Mouse (Mus musculus): ENCODE data around the gene Hhatl. TPM values are rescaled to one million over a fixed set of nuclear protein-coding genes. Genes with fewer than 3 reads are reported as not detected.

The Hhatl gene
- polyA plus RNA-seq, 1 experiment from 2014 or later: 0.16 TPM

DNA sequence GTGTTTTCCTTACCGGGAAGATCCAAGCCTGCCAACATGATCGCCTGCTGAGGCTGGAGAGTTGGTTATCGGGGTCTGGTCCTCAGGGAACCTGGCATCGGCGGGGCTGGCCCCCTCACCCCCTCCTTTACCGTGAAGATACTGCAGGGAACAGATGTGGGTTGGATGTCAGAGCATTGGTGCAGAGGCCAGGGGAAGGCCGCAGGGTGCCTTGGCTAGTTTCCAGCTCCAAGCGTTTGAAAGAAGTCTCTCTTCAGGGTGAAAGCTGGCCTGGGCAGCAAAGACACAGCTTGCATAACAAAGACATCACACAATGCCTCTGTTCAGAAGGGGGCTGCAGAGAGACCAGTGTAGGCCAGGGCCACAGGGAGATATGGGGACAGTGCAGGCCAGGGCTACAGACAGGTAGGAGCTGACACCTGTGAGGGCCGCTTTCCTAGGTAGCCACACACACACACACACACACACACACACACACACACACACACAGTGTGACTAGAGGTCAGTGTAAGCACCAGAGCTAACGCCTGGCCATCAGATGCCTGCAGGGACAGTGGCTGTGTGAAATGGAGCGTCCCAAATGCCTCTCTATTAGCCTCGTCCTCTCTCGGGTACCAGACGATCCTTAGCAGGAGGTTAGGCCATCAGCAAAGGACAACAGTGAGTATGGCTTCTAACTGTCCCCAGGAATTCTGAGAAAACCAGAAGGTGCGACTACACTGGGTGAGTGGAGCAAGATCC is 17.9 kb upstream of the Hhatl start:
- ATAC-seq: peak; percentile 73
- Histone ChIP-seq H3K4me2 (ENCODE audit: low read length) (no peak overlapping the region), H3K9me3 (replicated peaks; ENCODE audit: control insufficient read depth, low read length, poor library complexity, severe bottlenecking) (no peaks in the 10 kb centered on the region), H3K36me3 (ENCODE audit: control insufficient read depth, insufficient read depth, low read length) (no peaks in the 10 kb centered on the region), H3K9ac (ENCODE audit: low read depth, low read length) (no peak overlapping the region), H3K4me1 (ENCODE audit: control insufficient read depth, insufficient read depth, low read length) (peaks cover 9% of the 10 kb centered on the region; the same call in 1 of the 2 replicates), H3K27ac (ENCODE audit: low read length) (no peak overlapping the region), H3K27me3 (ENCODE audit: control insufficient read depth, insufficient read depth, low read depth, low read length) (no peaks in the 10 kb centered on the region), H3K4me3 (ENCODE audit: low read depth, low read length) (no peak overlapping the region)
- WGBS: 13% methylated on average over 15 of the region's 15 CpGs

DNA sequence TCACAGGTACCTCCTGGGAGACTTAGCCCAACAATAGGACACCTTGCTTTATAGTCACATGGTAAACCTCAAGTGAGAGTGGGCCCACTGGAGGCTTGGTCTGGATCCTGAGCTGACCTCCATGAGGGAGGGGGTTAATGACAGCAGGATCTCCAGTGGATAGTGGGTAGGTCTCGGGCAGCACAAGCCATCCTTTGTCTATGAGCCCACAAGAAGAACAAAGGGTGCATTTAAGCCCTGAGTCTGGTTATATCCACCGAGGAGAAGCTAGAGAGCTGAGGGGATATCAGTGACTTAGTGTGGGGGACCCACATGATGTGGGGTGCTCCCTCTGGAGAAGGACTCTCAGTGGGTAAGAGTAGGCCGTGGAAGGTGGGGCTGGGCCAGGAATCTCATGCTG is 16.2 kb upstream of the Hhatl start:
- 48% methylated on average over 3 of the region's 3 CpGs for WGBS
- Histone ChIP-seq H3K9me3 (replicated peaks; ENCODE audit: control insufficient read depth, low read length, poor library complexity, severe bottlenecking) (no peaks in the 10 kb centered on the region), H3K27ac (ENCODE audit: low read length) (no peak overlapping the region), H3K36me3 (ENCODE audit: control insufficient read depth, insufficient read depth, low read length) (no peaks in the 10 kb centered on the region), H3K9ac (ENCODE audit: low read depth, low read length) (no peak overlapping the region), H3K4me2 (ENCODE audit: low read length) (no peak overlapping the region), H3K4me1 (ENCODE audit: control insufficient read depth, insufficient read depth, low read length) (peaks cover 9% of the 10 kb centered on the region; the same call in 1 of the 2 replicates), H3K27me3 (ENCODE audit: control insufficient read depth, insufficient read depth, low read depth, low read length) (no peaks in the 10 kb centered on the region), H3K4me3 (ENCODE audit: low read depth, low read length) (no peak overlapping the region)
- ATAC-seq: no peak

DNA sequence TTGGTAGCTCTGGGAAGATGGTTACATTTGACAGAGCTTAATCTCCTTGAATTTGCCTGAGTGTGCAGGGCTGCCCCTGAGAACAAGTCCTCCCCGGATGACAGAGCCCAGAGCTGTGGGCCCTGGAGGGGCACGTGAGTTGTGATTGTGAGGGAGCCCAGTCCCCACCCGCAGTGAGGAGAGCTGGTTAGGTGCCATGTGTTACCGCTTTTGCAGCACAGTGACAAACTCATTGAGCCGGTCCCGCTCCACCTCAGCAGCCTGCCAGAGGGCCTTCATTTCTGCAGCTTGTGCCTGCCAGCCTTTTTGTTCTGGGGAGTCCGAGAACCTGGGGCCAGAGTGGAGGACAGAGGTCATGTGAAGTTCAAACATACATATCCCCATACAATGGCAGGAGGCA is 15.6 kb upstream of the Hhatl start:
- Histone ChIP-seq H3K4me2 (ENCODE audit: low read length) (no peak overlapping the region), H3K9me3 (replicated peaks; ENCODE audit: control insufficient read depth, low read length, poor library complexity, severe bottlenecking) (no peaks in the 10 kb centered on the region), H3K4me1 (ENCODE audit: control insufficient read depth, insufficient read depth, low read length) (peaks cover 9% of the 10 kb centered on the region; the same call in 1 of the 2 replicates), H3K27ac (ENCODE audit: low read length) (no peak overlapping the region), H3K27me3 (ENCODE audit: control insufficient read depth, insufficient read depth, low read depth, low read length) (no peaks in the 10 kb centered on the region), H3K9ac (ENCODE audit: low read depth, low read length) (no peak overlapping the region), H3K4me3 (ENCODE audit: low read depth, low read length) (no peak overlapping the region), H3K36me3 (ENCODE audit: control insufficient read depth, insufficient read depth, low read length) (no peaks in the 10 kb centered on the region)
- 67% methylated on average over 7 of the region's 7 CpGs for WGBS
- ATAC-seq: no peak

DNA sequence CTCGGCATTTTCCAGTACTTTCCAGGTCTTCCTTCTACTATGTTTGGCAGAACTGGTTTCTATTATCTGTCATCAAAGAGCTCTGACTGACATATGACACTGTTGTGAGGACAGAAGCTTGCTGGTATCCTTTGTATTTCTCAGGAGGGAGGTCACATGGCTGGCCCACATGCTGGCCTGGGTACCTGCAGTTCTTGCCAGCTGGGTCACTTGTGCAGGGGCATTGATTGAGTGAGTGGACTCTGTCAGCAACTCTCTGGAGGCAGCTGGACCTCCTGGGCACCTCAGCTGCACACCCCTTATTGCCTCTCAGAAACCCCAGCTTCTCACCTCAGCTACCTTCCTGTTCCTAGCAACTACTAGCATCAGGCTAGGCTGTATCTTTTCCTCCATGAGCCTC is 15.2 kb upstream of the Hhatl start:
- WGBS: 52% methylated on average over 1 of the region's 1 CpGs
- no peak for ATAC-seq

DNA sequence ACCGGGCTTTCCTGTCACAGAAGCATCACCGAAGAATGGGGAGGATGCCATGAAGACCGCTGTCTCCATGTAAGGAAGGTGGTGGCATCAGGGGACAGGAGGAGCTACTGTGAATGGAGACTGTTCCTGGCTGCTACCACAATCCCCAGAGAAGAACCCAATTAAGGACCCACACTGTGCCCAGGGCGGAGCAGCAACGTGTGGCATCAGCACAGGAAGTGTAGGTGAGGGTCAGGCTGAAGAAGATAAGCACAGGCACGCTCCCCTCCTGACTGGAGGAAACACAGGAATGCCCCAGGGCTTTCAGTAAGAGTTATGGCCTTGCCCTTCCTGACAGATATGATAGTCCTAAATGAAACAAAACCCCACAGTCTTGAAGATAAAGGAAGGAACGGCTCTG is 10.4 kb upstream of the Hhatl start:
- H3K4me2 ChIP-seq (ENCODE audit: low read length): no peak overlapping the region
- no peaks in the 10 kb centered on the region for H3K9me3 ChIP-seq (replicated peaks; ENCODE audit: control insufficient read depth, low read length, poor library complexity, severe bottlenecking)
- no peak overlapping the region for H3K4me3 ChIP-seq (ENCODE audit: low read depth, low read length)
- ATAC-seq: no peak
- H3K27ac ChIP-seq (ENCODE audit: low read length): no peak overlapping the region
- no peak overlapping the region for H3K9ac ChIP-seq (ENCODE audit: low read depth, low read length)
- 82% methylated on average over 7 of the region's 7 CpGs for WGBS
- H3K36me3 ChIP-seq (ENCODE audit: control insufficient read depth, insufficient read depth, low read length): no peaks in the 10 kb centered on the region
- H3K4me1 ChIP-seq (ENCODE audit: control insufficient read depth, insufficient read depth, low read length): no peaks in the 10 kb centered on the region
- H3K27me3 ChIP-seq (ENCODE audit: control insufficient read depth, insufficient read depth, low read depth, low read length): no peaks in the 10 kb centered on the region

More for the DNA sequence above, 15.2 kb upstream of the Hhatl start:
- Histone ChIP-seq H3K27me3 (ENCODE audit: control insufficient read depth, insufficient read depth, low read depth, low read length) (no peaks in the 10 kb centered on the region), H3K4me1 (ENCODE audit: control insufficient read depth, insufficient read depth, low read length) (peaks cover 9% of the 10 kb centered on the region; the same call in 1 of the 2 replicates), H3K4me3 (ENCODE audit: low read depth, low read length) (no peak overlapping the region), H3K36me3 (ENCODE audit: control insufficient read depth, insufficient read depth, low read length) (no peaks in the 10 kb centered on the region), H3K4me2 (ENCODE audit: low read length) (no peak overlapping the region), H3K9me3 (replicated peaks; ENCODE audit: control insufficient read depth, low read length, poor library complexity, severe bottlenecking) (no peaks in the 10 kb centered on the region), H3K27ac (ENCODE audit: low read length) (no peak overlapping the region), H3K9ac (ENCODE audit: low read depth, low read length) (no peak overlapping the region)

DNA sequence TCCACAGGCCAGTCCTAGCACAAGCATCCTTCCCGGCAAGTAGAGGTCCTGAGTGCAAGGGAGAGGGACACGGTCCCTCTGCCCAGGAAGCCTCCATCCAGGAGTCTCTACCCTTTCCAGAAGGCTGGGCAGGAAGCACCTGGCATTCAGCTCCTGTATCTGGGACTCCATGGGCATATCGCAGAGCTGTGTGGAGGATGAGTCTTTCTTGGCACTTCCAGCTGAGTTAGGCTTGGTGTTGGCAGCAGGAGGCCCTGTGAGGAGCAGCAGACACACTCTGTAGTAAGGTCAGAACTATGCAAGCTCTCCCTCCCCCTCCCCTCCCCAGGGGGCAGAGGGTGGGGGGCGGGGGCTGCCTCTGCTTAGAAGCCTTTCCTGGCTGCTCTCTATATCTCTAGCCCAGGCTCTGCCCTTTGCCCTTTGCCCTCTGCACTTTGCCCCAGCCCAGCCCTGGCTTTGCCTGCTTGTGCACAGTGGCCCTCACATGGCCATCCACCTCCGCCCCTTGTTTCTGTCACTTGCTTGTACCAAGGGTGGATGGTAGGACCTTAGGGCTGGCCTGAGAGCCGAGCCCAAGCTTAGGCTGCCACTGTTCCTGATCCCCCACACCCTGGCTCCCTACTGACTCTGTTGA is 6.7 kb upstream of the Hhatl start:
- H3K36me3 ChIP-seq (ENCODE audit: control insufficient read depth, insufficient read depth, low read length): no peaks in the 10 kb centered on the region
- no peak for ATAC-seq
- no peak overlapping the region for H3K4me3 ChIP-seq (ENCODE audit: low read depth, low read length)
- H3K4me2 ChIP-seq (ENCODE audit: low read length): no peak overlapping the region
- H3K9me3 ChIP-seq (replicated peaks; ENCODE audit: control insufficient read depth, low read length, poor library complexity, severe bottlenecking): no peaks in the 10 kb centered on the region
- H3K27ac ChIP-seq (ENCODE audit: low read length): no peak overlapping the region
- H3K27me3 ChIP-seq (ENCODE audit: control insufficient read depth, insufficient read depth, low read depth, low read length): no peaks in the 10 kb centered on the region
- H3K4me1 ChIP-seq (ENCODE audit: control insufficient read depth, insufficient read depth, low read length): 0 out of 2 replicates have a peak, but pooled peaks cover 2% of the 10 kb centered on the region
- H3K9ac ChIP-seq (ENCODE audit: low read depth, low read length): no peak overlapping the region
- WGBS: 49% methylated on average over 5 of the region's 6 CpGs

DNA sequence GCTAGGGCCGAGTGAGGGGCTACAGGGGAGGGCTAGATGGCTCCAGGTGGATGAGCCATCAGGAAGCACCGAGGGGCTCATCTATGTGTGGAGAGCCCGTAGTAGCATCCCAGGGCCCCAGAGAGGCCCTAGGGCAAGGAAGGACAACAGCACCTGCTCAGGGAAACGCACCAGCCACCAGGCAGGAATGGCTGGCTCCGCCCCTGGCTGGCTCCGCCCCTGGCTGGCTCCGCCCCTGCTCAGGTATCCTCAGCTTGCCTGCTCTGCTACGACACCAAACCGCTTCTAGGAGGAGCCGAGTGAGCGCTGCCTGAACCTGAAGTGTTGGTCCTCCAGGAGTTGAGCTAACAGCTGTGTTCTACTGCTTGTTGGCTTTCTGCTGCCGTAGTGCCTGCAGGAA is 5.4 kb upstream of the Hhatl start:
- no peaks in the 10 kb centered on the region for H3K9me3 ChIP-seq (replicated peaks; ENCODE audit: control insufficient read depth, low read length, poor library complexity, severe bottlenecking)
- no peak overlapping the region for H3K4me2 ChIP-seq (ENCODE audit: low read length)
- 0 out of 2 replicates have a peak, but pooled peaks cover 2% of the 10 kb centered on the region for H3K4me1 ChIP-seq (ENCODE audit: control insufficient read depth, insufficient read depth, low read length)
- H3K27me3 ChIP-seq (ENCODE audit: control insufficient read depth, insufficient read depth, low read depth, low read length): no peaks in the 10 kb centered on the region
- WGBS: 23% methylated on average over 12 of the region's 12 CpGs
- no peak overlapping the region for H3K9ac ChIP-seq (ENCODE audit: low read depth, low read length)
- no peaks in the 10 kb centered on the region for H3K36me3 ChIP-seq (ENCODE audit: control insufficient read depth, insufficient read depth, low read length)
- H3K4me3 ChIP-seq (ENCODE audit: low read depth, low read length): no peak overlapping the region
- H3K27ac ChIP-seq (ENCODE audit: low read length): no peak overlapping the region
- ATAC-seq: no peak

DNA sequence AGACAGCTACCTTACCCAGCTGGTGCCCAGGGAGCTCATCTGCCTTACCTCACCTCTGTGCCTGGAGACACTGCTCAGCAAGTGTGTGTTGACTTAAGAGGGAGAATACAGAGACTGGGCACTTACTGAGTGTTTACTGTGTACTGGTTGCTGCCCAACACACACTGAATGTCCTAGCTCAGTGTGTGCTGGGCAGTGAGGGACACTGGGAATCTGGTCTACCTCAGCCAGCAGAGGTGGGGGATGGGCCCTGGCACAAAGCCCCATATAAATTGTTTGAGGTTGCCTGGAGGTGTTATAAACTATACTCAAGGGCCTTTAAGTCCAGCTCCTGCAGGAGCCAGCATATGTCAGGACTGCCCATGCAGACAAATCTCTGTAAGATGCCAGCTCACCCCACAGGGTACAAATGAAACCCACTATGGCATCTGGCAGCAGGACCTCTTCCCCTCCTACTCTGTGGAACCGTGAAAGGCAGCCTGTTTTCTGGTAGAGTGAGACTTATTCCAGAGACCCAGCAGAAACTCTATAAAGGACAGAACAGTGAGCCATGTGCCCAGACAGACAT is 2.7 kb upstream of the Hhatl start:
- H3K27me3 ChIP-seq (ENCODE audit: control insufficient read depth, insufficient read depth, low read depth, low read length): no peaks in the 10 kb centered on the region
- H3K9ac ChIP-seq (ENCODE audit: low read depth, low read length): no peak overlapping the region
- H3K27ac ChIP-seq (ENCODE audit: low read length): no peak overlapping the region
- WGBS: 41% methylated on average over 1 of the region's 1 CpGs
- no peak overlapping the region for H3K4me2 ChIP-seq (ENCODE audit: low read length)
- no peaks in the 10 kb centered on the region for H3K9me3 ChIP-seq (replicated peaks; ENCODE audit: control insufficient read depth, low read length, poor library complexity, severe bottlenecking)
- H3K4me3 ChIP-seq (ENCODE audit: low read depth, low read length): no peak overlapping the region
- no peaks in the 10 kb centered on the region for H3K36me3 ChIP-seq (ENCODE audit: control insufficient read depth, insufficient read depth, low read length)
- H3K4me1 ChIP-seq (ENCODE audit: control insufficient read depth, insufficient read depth, low read length): 0 out of 2 replicates have a peak, but pooled peaks cover 2% of the 10 kb centered on the region
- no peak for ATAC-seq

DNA sequence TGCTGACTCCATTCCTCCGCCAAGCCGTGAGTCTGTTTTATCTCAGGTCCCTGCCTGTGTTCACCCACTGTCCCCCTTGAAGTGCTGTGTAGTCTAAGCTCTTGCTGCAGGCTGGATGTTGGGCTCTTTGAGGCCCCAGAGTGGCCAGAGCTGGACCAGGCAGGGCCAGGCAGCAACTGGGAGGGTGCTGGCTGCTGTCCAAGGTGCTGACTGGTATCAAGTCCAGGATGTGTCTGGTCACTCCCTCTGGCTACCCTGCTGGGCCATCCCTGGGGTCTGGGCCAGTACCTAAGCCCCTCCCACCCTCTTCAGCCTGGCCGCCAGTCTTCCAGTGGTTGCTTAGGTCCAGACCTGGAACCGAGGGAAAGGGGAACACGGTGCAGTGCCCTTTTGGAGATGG is 1.1 kb downstream of the Hhatl start:
- no peaks in the 10 kb centered on the region for H3K36me3 ChIP-seq (ENCODE audit: control insufficient read depth, insufficient read depth, low read length)
- no peak overlapping the region for H3K4me3 ChIP-seq (ENCODE audit: low read depth, low read length)
- 13% methylated on average over 5 of the region's 5 CpGs for WGBS
- H3K4me1 ChIP-seq (ENCODE audit: control insufficient read depth, insufficient read depth, low read length): 0 out of 2 replicates have a peak, but pooled peaks cover 2% of the 10 kb centered on the region
- H3K9ac ChIP-seq (ENCODE audit: low read depth, low read length): no peak overlapping the region
- H3K4me2 ChIP-seq (ENCODE audit: low read length): no peak overlapping the region
- H3K27ac ChIP-seq (ENCODE audit: low read length): no peak overlapping the region
- no peaks in the 10 kb centered on the region for H3K9me3 ChIP-seq (replicated peaks; ENCODE audit: control insufficient read depth, low read length, poor library complexity, severe bottlenecking)
- ATAC-seq: no peak
- no peaks in the 10 kb centered on the region for H3K27me3 ChIP-seq (ENCODE audit: control insufficient read depth, insufficient read depth, low read depth, low read length)
